Mouse (Mus musculus) thymus, postnatal 4 days (tissue): ENCODE data around the gene Mrpl35.

ENCODE experiments used
- DNase-seq: peaks from one replicate; pipeline ENCODE4 v3.0.0; 2021

Gene Mrpl35

GRCm38 (mm10) chr6:71799391-71799790 is 27.4 kb downstream of the Mrpl35 start:
- DNase-seq = no peak

- DNase-seq = no peak
Measured at GRCm38 (mm10) chr6:71791771-71792170, 35.0 kb downstream of the Mrpl35 start.

- DNase-seq = peak; percentile 51
Measured at GRCm38 (mm10) chr6:71788348-71788747, 38.4 kb downstream of the Mrpl35 start.

- no peak for DNase-seq
Measured at GRCm38 (mm10) chr6:71783165-71783564, 43.6 kb downstream of the Mrpl35 start.

- peak; percentile 9 for DNase-seq
Measured at GRCm38 (mm10) chr6:71780431-71780830, 46.3 kb downstream of the Mrpl35 start.

GRCm38 (mm10) chr6:71779831-71780230 is 46.9 kb downstream of the Mrpl35 start:
- DNase-seq = peak; percentile 7

- peak; percentile 6 for DNase-seq
Measured at GRCm38 (mm10) chr6:71778016-71778415, 48.8 kb downstream of the Mrpl35 start.

GRCm38 (mm10) chr6:71772636-71773208 is 54.0 kb downstream of the Mrpl35 start:
- DNase-seq = no peak

- DNase-seq = no peak
Measured at GRCm38 (mm10) chr6:71772156-71772555, 54.6 kb downstream of the Mrpl35 start.

- no peak for DNase-seq
Measured at GRCm38 (mm10) chr6:71771282-71771681, 55.5 kb downstream of the Mrpl35 start.

GRCm38 (mm10) chr6:71770856-71771255 is 55.9 kb downstream of the Mrpl35 start:
- DNase-seq = no peak

GRCm38 (mm10) chr6:71769901-71770690 is 56.7 kb downstream of the Mrpl35 start:
- DNase-seq = peak; percentile 43

GRCm38 (mm10) chr6:71767761-71768160 is 59.0 kb downstream of the Mrpl35 start:
- DNase-seq = peak; percentile 44
